Mouse (Mus musculus): ENCODE results near the gene Six2.

DNA sequence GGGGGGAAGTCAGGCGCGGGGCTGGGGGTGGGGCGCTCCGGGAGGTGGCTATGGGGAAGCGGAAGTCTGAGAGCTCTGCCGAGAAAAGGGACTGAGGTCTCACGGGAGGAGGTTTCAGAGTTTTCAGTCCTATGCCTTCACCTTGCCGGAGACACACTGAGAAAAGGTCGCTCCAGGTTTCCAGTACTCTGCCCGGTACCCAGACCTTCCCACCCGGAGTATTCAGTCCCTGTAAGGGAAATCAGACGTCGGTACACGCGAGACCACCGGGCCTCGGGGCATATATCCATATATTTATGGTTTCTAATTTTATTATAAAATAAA lies 4.1 kb downstream of the Six2 start:
- TF ChIP-seq CTCF (IDR thresholded peaks at IDR 0.05; ENCODE audit: control insufficient read depth, insufficient read depth, insufficient read length) (no peak), MAX (IDR thresholded peaks at IDR 0.05) (no peak), USF1 (IDR thresholded peaks at IDR 0.05; ENCODE audit: low read depth) (no peak), CEBPB (IDR thresholded peaks at IDR 0.05; ENCODE audit: low read depth) (no peak), FOSL1 (IDR thresholded peaks at IDR 0.05; ENCODE audit: insufficient read depth, low read length, poor library complexity, severe bottlenecking) (no peak), MYOG (IDR thresholded peaks at IDR 0.05; ENCODE audit: control insufficient read depth, extremely low read depth, insufficient read length) (no peak)
